Mouse (Mus musculus) ES-E14 (cell line): ENCODE results near the gene Meis3.

Experiments
- CHD2 ChIP-seq: IDR thresholded peaks from 2 replicates; pipeline ENCODE4 v1.6.1; 2014; ENCODE audit warnings: mild to moderate bottlenecking, low read depth, low read length, inconsistent platforms
- ZC3H11A ChIP-seq: IDR thresholded peaks from 2 replicates; pipeline ENCODE4 v1.6.1; 2012; ENCODE audit warnings: low read depth, mild to moderate bottlenecking, inconsistent platforms, low read length, borderline replicate concordance
- ZNF384 ChIP-seq: IDR thresholded peaks from 2 replicates; pipeline ENCODE4 v1.6.1; 2012; ENCODE audit warnings: low read depth, low read length, inconsistent platforms

DNA sequence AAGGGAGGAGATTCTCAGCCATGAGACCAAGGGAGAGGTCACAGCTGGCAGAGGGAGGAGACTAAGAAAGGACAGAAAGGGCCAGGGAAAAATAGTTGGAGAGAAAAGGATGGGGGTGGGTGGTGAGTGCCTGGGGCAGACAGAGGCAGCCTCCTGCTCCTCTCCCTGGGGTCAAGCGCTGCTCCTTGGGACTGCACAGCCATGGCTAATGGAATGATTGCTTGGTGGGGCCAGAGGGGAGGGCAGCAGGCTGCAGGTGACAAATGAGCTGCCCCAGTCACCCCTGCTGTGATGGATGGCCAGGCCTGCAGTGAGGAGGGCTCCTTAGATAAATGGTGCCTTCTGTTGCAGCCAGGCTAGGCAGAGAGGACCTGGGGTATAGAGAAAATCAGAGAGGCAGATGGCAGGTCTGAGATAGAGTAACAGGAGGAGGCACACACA lies 2.7 kb upstream of the Meis3 start:
- no peak for TF ChIP-seq ZC3H11A
- TF ChIP-seq ZNF384 = no peak
- TF ChIP-seq CHD2 = no peak
